Mouse (Mus musculus): ENCODE results near the gene Agfg2. TPM values are rescaled to one million over a fixed set of nuclear protein-coding genes. Genes with fewer than 3 reads are reported as not detected.

The Agfg2 gene
- polyA plus RNA-seq, 1 experiment from 2014 or later, result 19.5 TPM

GRCm38 (mm10) chr5:137613550-137613949 lies 71.0 kb downstream of the Agfg2 start, which contains the start of gene Pcolce:
TSS of gene Pcolce (minus strand) at chr5:137613784.
- no peak within 1 kb of the TSS for H3K4me3 ChIP-seq (replicated peaks)
- H3K36me3 ChIP-seq, result no peaks in the 10 kb centered on the region
- peak within 1 kb of the TSS; percentile 32; the same call in 1 of the 2 replicates for H3K9ac ChIP-seq (replicated peaks)
- H3K4me1 ChIP-seq (replicated peaks), result peaks cover 29% of the 10 kb centered on the region
- no peak for ATAC-seq
- 0 out of 2 replicates have a peak within 1 kb of the TSS, but pooled peaks have one; percentile 19 for H3K27ac ChIP-seq
- peaks cover 11% of the 10 kb centered on the region for H3K27me3 ChIP-seq
- H3K4me2 ChIP-seq (replicated peaks), result no peak within 1 kb of the TSS
- WGBS, result 69% methylated on average over 11 of the region's 11 CpGs
- no peaks in the 10 kb centered on the region for H3K9me3 ChIP-seq

GRCm38 (mm10) chr5:137613076-137613475 lies 71.5 kb downstream of the Agfg2 start:
- no peaks in the 10 kb centered on the region for H3K9me3 ChIP-seq
- H3K9ac ChIP-seq (replicated peaks), result peak overlapping the region; percentile 32; the same call in 1 of the 2 replicates
- 61% methylated on average over 5 of the region's 5 CpGs for WGBS
- no peak overlapping the region for H3K4me2 ChIP-seq (replicated peaks)
- 0 out of 2 replicates have a peak overlapping the region, but pooled peaks have one; percentile 19 for H3K27ac ChIP-seq
- H3K27me3 ChIP-seq, result peaks cover 16% of the 10 kb centered on the region
- H3K4me3 ChIP-seq (replicated peaks), result no peak overlapping the region
- no peak for ATAC-seq
- H3K36me3 ChIP-seq, result no peaks in the 10 kb centered on the region
- H3K4me1 ChIP-seq (replicated peaks), result peaks cover 34% of the 10 kb centered on the region

- ATAC-seq, result no peak
- no peak overlapping the region for H3K4me3 ChIP-seq (replicated peaks)
- WGBS, result 26% methylated on average over 6 of the region's 6 CpGs
- H3K4me2 ChIP-seq (replicated peaks), result no peak overlapping the region
- peaks cover 29% of the 10 kb centered on the region for H3K27me3 ChIP-seq
- H3K27ac ChIP-seq, result peak overlapping the region; percentile 47
- no peaks in the 10 kb centered on the region for H3K9me3 ChIP-seq
- H3K4me1 ChIP-seq (replicated peaks), result peaks cover 38% of the 10 kb centered on the region
- peak overlapping the region; percentile 52 for H3K9ac ChIP-seq (replicated peaks)
- H3K36me3 ChIP-seq, result no peaks in the 10 kb centered on the region
Measured at GRCm38 (mm10) chr5:137611245-137611602, 73.3 kb downstream of the Agfg2 start.

GRCm38 (mm10) chr5:137610548-137611244 lies 73.8 kb downstream of the Agfg2 start:
- H3K9ac ChIP-seq (replicated peaks), result peak overlapping the region; percentile 52

GRCm38 (mm10) chr5:137610056-137610455 lies 74.5 kb downstream of the Agfg2 start:
- ATAC-seq, result no peak
- no peaks in the 10 kb centered on the region for H3K9me3 ChIP-seq
- H3K27me3 ChIP-seq, result peaks cover 29% of the 10 kb centered on the region
- H3K4me3 ChIP-seq (replicated peaks), result no peak overlapping the region
- WGBS, result 78% methylated on average over 4 of the region's 4 CpGs
- no peaks in the 10 kb centered on the region for H3K36me3 ChIP-seq
- H3K27ac ChIP-seq, result no peak overlapping the region
- H3K4me1 ChIP-seq (replicated peaks), result peaks cover 38% of the 10 kb centered on the region
- no peak overlapping the region for H3K9ac ChIP-seq (replicated peaks)
- H3K4me2 ChIP-seq (replicated peaks), result no peak overlapping the region

More at GRCm38 (mm10) chr5:137610548-137611244, 73.8 kb downstream of the Agfg2 start:
- Histone ChIP-seq H3K4me1 (replicated peaks) (peaks cover 38% of the 10 kb centered on the region), H3K4me3 (replicated peaks) (no peak overlapping the region), H3K36me3 (no peaks in the 10 kb centered on the region), H3K4me2 (replicated peaks) (no peak overlapping the region), H3K27ac (peak overlapping the region; percentile 47), H3K9me3 (no peaks in the 10 kb centered on the region), H3K27me3 (peaks cover 29% of the 10 kb centered on the region)
- ATAC-seq, result peak; percentile 49
- WGBS, result 21% methylated on average over 12 of the region's 12 CpGs

GRCm38 (mm10) chr5:137609292-137609691 lies 75.2 kb downstream of the Agfg2 start:
- Histone ChIP-seq H3K4me2 (replicated peaks) (no peak overlapping the region), H3K4me1 (replicated peaks) (peaks cover 38% of the 10 kb centered on the region), H3K9ac (replicated peaks) (no peak overlapping the region), H3K9me3 (no peaks in the 10 kb centered on the region), H3K4me3 (replicated peaks) (no peak overlapping the region), H3K27me3 (peaks cover 29% of the 10 kb centered on the region), H3K36me3 (no peaks in the 10 kb centered on the region), H3K27ac (no peak overlapping the region)
- no peak for ATAC-seq
- WGBS, result 66% methylated on average over 3 of the region's 3 CpGs

- H3K9me3 ChIP-seq, result no peaks in the 10 kb centered on the region
- H3K36me3 ChIP-seq, result no peaks in the 10 kb centered on the region
- no peak overlapping the region for H3K4me3 ChIP-seq (replicated peaks)
- peaks cover 29% of the 10 kb centered on the region for H3K27me3 ChIP-seq
- peak overlapping the region; percentile 39; the same call in 1 of the 2 replicates for H3K9ac ChIP-seq (replicated peaks)
- peaks cover 43% of the 10 kb centered on the region for H3K4me1 ChIP-seq (replicated peaks)
- 19% methylated on average over 23 of the region's 23 CpGs for WGBS
- H3K27ac ChIP-seq, result no peak overlapping the region
- ATAC-seq, result no peak
- H3K4me2 ChIP-seq (replicated peaks), result peak overlapping the region; percentile 36
Measured at GRCm38 (mm10) chr5:137608654-137609190, 75.8 kb downstream of the Agfg2 start.

- WGBS, result 9% methylated on average over 26 of the region's 26 CpGs
- Histone ChIP-seq H3K9ac (replicated peaks) (peak overlapping the region; percentile 39), H3K36me3 (no peaks in the 10 kb centered on the region), H3K27ac (no peak overlapping the region), H3K4me1 (replicated peaks) (peaks cover 48% of the 10 kb centered on the region), H3K9me3 (no peaks in the 10 kb centered on the region), H3K27me3 (peaks cover 29% of the 10 kb centered on the region), H3K4me3 (replicated peaks) (no peak overlapping the region), H3K4me2 (replicated peaks) (peak overlapping the region; percentile 36)
- ATAC-seq, result no peak
Measured at GRCm38 (mm10) chr5:137607860-137608653, 76.5 kb downstream of the Agfg2 start.

GRCm38 (mm10) chr5:137601365-137601729 lies 83.2 kb downstream of the Agfg2 start:
- under 1% methylated on average over 22 of the region's 22 CpGs for WGBS
- H3K9me3 ChIP-seq, result no peaks in the 10 kb centered on the region
- no peak overlapping the region for H3K27ac ChIP-seq

GRCm38 (mm10) chr5:137600619-137601364 lies 83.7 kb downstream of the Agfg2 start, which contains the start of gene Mospd3:
TSS of gene Mospd3 (minus strand) at chr5:137601058.
- under 1% methylated on average over 41 of the region's 41 CpGs for WGBS
- H3K4me2 ChIP-seq (replicated peaks), result peak within 1 kb of the TSS; percentile 87
- H3K4me3 ChIP-seq (replicated peaks), result peak within 1 kb of the TSS; percentile 69
- ATAC-seq, result peak; percentile 96
- peaks cover 42% of the 10 kb centered on the region for H3K4me1 ChIP-seq (replicated peaks)
- H3K9me3 ChIP-seq, result no peaks in the 10 kb centered on the region
- no peaks in the 10 kb centered on the region for H3K27me3 ChIP-seq
- peaks cover 15% of the 10 kb centered on the region for H3K36me3 ChIP-seq
- peak within 1 kb of the TSS; percentile 82 for H3K9ac ChIP-seq (replicated peaks)
- peak within 1 kb of the TSS; percentile 84 for H3K27ac ChIP-seq

More at GRCm38 (mm10) chr5:137601365-137601729, 83.2 kb downstream of the Agfg2 start:
- Histone ChIP-seq H3K4me2 (replicated peaks) (peak overlapping the region; percentile 87), H3K36me3 (peaks cover 15% of the 10 kb centered on the region), H3K4me3 (replicated peaks) (peak overlapping the region; percentile 69), H3K27me3 (no peaks in the 10 kb centered on the region), H3K4me1 (replicated peaks) (peaks cover 42% of the 10 kb centered on the region), H3K9ac (replicated peaks) (peak overlapping the region; percentile 63)
- ATAC-seq, result no peak

Data from midbrain, embryonic 13.5 days (tissue).